Mouse (Mus musculus): Measurements from ENCODE around the gene C1qtnf5. TPM values are rescaled to one million over a fixed set of nuclear protein-coding genes. Genes with fewer than 3 reads are reported as not detected.

The C1qtnf5 gene
- polyA plus RNA-seq (2015; fragmentation: Nextera tagmentation; extraction: Ambion mirVana), result 2.8 and 3.3 TPM in 2 replicates

DNA sequence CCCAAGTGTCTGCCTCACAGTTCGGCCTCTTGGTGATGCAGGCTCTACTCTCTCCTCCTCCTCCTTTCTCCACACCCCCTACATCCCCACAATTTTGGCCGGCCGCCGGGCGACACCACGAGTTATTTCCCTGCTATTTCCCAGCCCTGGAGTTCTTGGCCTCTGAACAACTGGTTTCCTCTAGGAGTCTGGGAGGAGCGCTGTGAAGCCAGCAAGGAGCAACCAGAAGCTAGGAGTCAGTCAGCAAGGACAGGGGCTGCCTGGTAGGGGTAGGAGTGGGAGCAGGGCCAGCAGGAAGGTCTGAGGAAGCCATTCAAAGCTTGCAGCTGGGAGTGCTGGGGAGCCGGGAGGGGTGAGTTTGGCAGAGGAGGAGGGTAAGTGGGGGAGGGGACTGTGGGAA lies at the start of gene C1qtnf5:
C1qtnf5 (plus strand) TSS at position 136 of the 400 bp plus-strand sequence.
- Histone ChIP-seq H3K4me3 (replicated peaks) (no peak within 1 kb of the TSS), H3K9me3 (no peaks in the 10 kb centered on the region), H3K9ac (no peak within 1 kb of the TSS), H3K27ac (peak within 1 kb of the TSS; percentile 62), H3K27me3 (replicated peaks) (no peaks in the 10 kb centered on the region), H3K36me3 (no peaks in the 10 kb centered on the region; the same call in 1 of the 2 replicates), H3K4me2 (peak within 1 kb of the TSS; percentile 38), H3K4me1 (peaks cover 49% of the 10 kb centered on the region)
- ATAC-seq (ENCODE audit: insufficient read depth, low FRiP score, low read depth), result peak; percentile 62
- WGBS, result 23% methylated on average over 8 of the region's 8 CpGs

DNA sequence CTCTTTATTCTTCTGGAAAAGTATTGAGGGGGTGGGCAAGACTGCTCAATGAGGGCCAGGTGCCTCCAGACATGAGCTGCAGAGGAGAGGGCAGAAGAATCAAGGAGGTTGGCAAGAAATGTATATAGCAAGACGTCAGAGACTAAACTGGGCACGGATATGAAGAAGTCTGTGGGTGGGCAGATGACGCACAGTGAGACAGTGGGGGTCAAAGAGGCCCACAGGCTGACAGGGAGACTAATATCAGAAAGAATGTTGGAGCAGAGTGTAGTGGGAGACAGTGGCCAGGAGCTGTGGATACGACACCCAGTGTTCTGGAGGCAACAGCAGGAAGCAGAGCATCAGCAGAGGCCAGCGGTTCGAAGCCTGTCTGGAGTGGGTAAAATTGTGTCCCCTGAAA lies 48.4 kb upstream of the C1qtnf5 start:
- H3K4me2 ChIP-seq, result no peak overlapping the region
- no peak overlapping the region for H3K4me3 ChIP-seq (replicated peaks)
- WGBS, result 83% methylated on average over 6 of the region's 6 CpGs
- H3K36me3 ChIP-seq, result no peaks in the 10 kb centered on the region
- H3K9ac ChIP-seq, result no peak overlapping the region
- H3K9me3 ChIP-seq, result no peaks in the 10 kb centered on the region
- no peaks in the 10 kb centered on the region for H3K27me3 ChIP-seq (replicated peaks)
- H3K4me1 ChIP-seq, result no peaks in the 10 kb centered on the region
- ATAC-seq (ENCODE audit: insufficient read depth, low FRiP score, low read depth), result no peak
- no peak overlapping the region for H3K27ac ChIP-seq

DNA sequence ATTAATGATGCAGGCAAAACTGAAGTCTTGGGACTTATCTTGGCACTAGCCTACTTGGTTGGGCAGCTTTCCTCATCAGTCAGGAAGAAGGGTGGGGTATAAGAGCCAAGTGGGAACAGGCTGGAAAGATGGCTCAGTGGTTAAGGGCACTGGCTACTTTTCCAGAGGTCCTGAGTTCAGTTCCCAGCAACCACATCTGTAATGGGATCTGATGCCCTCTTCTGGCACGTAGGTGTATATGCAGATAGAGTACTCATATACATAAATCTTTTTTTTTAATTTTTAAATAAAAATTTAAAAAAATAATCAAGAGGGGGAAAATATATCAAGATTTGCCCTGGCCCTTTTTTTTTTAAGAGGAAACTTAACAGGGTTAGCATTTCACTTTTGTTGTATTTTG lies 41.9 kb upstream of the C1qtnf5 start:
- WGBS, result 37% methylated on average over 1 of the region's 1 CpGs
- no peak overlapping the region for H3K4me3 ChIP-seq (replicated peaks)
- H3K9ac ChIP-seq, result no peak overlapping the region
- H3K4me2 ChIP-seq, result no peak overlapping the region
- H3K36me3 ChIP-seq, result no peaks in the 10 kb centered on the region
- H3K27me3 ChIP-seq (replicated peaks), result no peaks in the 10 kb centered on the region
- H3K9me3 ChIP-seq, result no peaks in the 10 kb centered on the region
- peaks cover 4% of the 10 kb centered on the region; the same call in 1 of the 2 replicates for H3K4me1 ChIP-seq
- ATAC-seq (ENCODE audit: insufficient read depth, low FRiP score, low read depth), result no peak
- H3K27ac ChIP-seq, result no peak overlapping the region

DNA sequence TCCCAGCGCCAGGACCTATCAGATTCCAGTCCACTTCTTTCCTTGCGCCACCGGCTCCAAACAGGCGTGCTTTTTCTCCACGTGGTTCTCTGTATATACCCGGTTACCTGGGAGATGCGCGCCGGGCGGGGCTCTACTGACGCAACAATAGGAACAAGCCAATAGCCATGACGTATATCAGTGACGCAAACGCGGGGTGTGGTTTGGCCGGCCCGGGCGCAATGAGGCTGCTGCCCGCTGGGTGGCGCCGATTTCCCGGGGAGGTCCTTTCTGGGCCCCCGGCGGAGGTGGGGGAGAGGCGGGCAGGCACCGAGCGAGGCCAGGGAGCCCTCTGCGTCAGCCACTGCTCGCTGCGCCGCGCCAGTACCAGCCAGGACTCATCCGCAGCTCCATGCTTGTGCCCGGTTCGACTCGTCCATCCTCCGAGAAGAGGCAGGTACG lies 40.2 kb upstream of the C1qtnf5 start, which contains the start of gene Usp2:
Usp2 (plus strand) TSS at position 237 of the 441 bp plus-strand sequence.
- H3K27ac ChIP-seq, result no peak within 1 kb of the TSS
- no peaks in the 10 kb centered on the region for H3K27me3 ChIP-seq (replicated peaks)
- H3K4me1 ChIP-seq, result peaks cover 14% of the 10 kb centered on the region
- H3K4me2 ChIP-seq, result peak within 1 kb of the TSS; percentile 85
- peak within 1 kb of the TSS; percentile 11 for H3K9ac ChIP-seq
- peak within 1 kb of the TSS; percentile 39 for H3K4me3 ChIP-seq (replicated peaks)
- WGBS, result under 1% methylated on average over 38 of the region's 38 CpGs
- peak; percentile 98 for ATAC-seq (ENCODE audit: insufficient read depth, low FRiP score, low read depth)
- no peaks in the 10 kb centered on the region for H3K36me3 ChIP-seq
- H3K9me3 ChIP-seq, result no peaks in the 10 kb centered on the region

DNA sequence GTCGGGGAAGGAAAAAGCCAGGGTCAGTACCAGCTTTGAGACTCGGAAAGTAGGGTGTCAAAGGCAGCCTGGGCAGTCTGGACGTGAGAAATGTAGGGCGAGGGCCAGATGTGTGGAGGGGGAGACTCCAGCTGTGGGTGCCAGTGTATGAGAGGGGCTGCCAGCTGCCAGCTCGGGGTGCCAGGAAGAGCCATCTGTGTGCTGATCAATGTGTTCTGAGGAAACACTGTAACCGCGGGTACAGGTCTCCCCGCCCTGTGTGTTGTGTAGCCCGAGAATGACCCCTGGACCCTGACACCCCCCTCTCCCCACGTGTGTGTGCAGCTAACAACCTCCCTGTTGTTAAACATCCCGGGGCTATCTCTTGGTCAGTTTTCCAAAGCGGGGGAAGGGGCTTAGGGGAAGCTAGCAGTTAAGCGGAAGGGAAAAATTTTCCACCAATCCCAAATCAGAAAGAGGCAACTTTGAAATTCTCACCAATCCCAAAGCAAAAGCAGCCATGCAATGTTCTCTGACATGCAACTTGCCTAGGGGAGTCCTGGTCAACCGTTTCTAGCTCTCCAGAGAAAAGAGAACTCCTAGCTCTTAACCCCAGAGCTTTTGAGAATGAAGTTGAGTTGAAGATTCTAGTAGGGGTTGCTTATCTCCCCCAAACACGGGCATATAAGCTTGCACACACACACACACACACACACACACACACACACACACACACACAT lies 39.6 kb upstream of the C1qtnf5 start:
- Histone ChIP-seq H3K9ac (peak overlapping the region; percentile 11), H3K4me2 (peak overlapping the region; percentile 85), H3K9me3 (no peaks in the 10 kb centered on the region), H3K27me3 (replicated peaks) (no peaks in the 10 kb centered on the region), H3K4me3 (replicated peaks) (peak overlapping the region; percentile 39), H3K27ac (no peak overlapping the region), H3K4me1 (peaks cover 19% of the 10 kb centered on the region), H3K36me3 (no peaks in the 10 kb centered on the region)
- WGBS, result 5% methylated on average over 15 of the region's 15 CpGs
- ATAC-seq (ENCODE audit: insufficient read depth, low FRiP score, low read depth), result no peak; the same call in 1 of the 2 replicates

DNA sequence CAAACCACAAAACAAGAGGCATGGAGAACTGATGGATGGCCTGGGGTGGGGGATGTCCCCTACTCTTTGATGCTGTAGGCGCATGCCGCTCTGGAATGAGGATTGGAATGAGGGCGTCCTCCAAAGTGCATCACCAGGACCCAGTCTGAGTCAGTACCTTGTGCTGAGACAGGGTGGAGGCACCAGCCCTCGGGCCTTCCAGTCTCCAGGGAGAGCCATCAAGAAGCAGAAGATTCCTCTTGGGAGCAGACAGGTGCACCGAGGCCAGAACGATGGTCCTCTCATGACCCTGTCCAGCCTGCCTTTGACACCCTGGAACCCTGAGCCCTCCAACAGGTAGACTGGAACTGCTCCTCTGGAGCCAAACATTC lies 39.1 kb upstream of the C1qtnf5 start:
- H3K27me3 ChIP-seq (replicated peaks), result no peaks in the 10 kb centered on the region
- H3K27ac ChIP-seq, result no peak overlapping the region
- H3K4me3 ChIP-seq (replicated peaks), result 0 out of 2 replicates have a peak overlapping the region, but pooled peaks have one; percentile 39
- no peak overlapping the region for H3K9ac ChIP-seq
- ATAC-seq (ENCODE audit: insufficient read depth, low FRiP score, low read depth), result no peak
- peak overlapping the region; percentile 14; the same call in 1 of the 2 replicates for H3K4me2 ChIP-seq
- no peaks in the 10 kb centered on the region for H3K9me3 ChIP-seq
- 84% methylated on average over 6 of the region's 6 CpGs for WGBS
- peaks cover 23% of the 10 kb centered on the region for H3K4me1 ChIP-seq
- H3K36me3 ChIP-seq, result no peaks in the 10 kb centered on the region

DNA sequence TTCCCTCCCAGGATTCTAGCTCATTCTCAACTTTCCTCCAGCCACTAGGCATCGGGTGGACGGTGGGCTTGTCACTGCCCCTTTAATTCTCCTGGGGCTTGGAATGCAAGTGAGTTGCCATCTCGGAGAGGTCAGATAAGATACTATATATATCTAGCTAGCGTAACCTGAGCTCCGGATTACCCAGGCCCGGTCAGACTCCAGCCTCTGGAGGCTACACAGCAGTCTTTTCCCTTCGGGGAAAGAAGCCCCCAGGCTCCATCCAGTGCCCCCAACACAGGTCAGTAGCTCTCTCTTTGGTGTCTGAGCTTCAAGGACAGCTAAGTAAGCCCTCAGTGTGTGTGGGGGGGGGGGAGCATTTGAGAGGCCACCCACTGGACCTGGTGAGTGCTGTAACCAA lies 37.8 kb upstream of the C1qtnf5 start:
- no peaks in the 10 kb centered on the region for H3K36me3 ChIP-seq
- no peaks in the 10 kb centered on the region for H3K9me3 ChIP-seq
- H3K4me3 ChIP-seq (replicated peaks), result no peak overlapping the region
- no peak overlapping the region for H3K4me2 ChIP-seq
- ATAC-seq (ENCODE audit: insufficient read depth, low FRiP score, low read depth), result no peak
- H3K27me3 ChIP-seq (replicated peaks), result no peaks in the 10 kb centered on the region
- no peak overlapping the region for H3K27ac ChIP-seq
- no peak overlapping the region for H3K9ac ChIP-seq
- peaks cover 23% of the 10 kb centered on the region for H3K4me1 ChIP-seq
- 22% methylated on average over 7 of the region's 7 CpGs for WGBS

DNA sequence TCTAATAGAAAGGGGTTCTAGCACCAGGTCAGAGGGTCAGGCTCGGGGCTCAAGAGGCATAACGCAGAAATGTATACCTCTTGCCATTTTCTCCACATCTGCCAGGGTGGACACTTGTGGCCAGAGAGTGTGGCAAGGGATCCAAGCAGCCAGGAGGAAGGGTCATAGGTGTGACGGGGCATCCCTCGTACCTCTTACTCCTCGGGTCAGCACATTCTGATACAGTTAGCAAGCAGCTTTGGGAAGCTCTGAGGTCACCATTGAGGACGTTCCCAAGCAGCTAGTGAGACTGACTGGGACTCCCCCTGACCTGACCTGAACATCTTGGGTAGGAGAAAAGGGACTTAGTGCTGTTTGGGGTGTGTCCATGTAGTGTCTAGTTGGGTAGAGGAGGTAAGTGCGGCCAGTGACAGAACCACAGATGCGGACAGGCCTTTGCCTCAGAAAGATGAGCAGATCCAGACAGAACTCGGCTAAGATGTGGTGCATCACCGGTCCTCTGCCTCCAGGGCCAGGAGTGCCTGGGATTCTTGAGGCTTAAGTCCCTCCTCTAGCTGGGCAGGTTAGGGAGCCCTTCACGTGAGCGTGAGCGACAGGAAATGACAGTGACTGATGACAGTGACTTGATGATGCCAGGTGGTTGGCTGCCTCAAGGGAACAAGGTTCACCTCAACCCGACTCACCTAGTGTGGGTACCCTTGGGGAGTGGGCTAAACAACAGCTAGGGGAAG lies 36.8 kb upstream of the C1qtnf5 start:
- 59% methylated on average over 14 of the region's 14 CpGs for WGBS
- Histone ChIP-seq H3K27ac (no peak overlapping the region), H3K36me3 (no peaks in the 10 kb centered on the region), H3K9me3 (no peaks in the 10 kb centered on the region), H3K4me3 (replicated peaks) (no peak overlapping the region), H3K4me1 (peaks cover 23% of the 10 kb centered on the region), H3K9ac (no peak overlapping the region), H3K4me2 (no peak overlapping the region), H3K27me3 (replicated peaks) (no peaks in the 10 kb centered on the region)
- ATAC-seq (ENCODE audit: insufficient read depth, low FRiP score, low read depth), result no peak

DNA sequence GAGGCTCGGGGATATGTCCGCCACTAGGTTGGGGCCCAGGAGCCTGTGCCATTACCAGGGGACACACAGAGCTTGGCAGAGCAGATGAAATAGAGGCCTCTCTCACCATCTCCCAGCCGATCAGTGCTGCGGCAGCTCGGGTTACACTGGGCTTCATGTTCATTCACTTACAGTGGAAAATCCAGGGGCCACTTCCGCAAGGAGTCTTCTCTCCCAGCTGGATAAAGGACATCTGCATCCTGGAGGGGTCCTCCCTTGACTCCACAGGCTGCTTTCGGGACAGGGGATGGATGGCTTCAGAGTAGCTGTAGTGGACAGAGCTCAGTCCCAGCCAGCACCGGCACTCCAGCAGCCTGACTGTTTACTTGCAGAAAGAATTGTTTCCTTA lies 36.2 kb upstream of the C1qtnf5 start:
- H3K4me1 ChIP-seq, result peaks cover 23% of the 10 kb centered on the region
- no peaks in the 10 kb centered on the region for H3K36me3 ChIP-seq
- WGBS, result 36% methylated on average over 8 of the region's 8 CpGs
- H3K4me3 ChIP-seq (replicated peaks), result no peak overlapping the region
- ATAC-seq (ENCODE audit: insufficient read depth, low FRiP score, low read depth), result no peak
- no peak overlapping the region for H3K4me2 ChIP-seq
- H3K27ac ChIP-seq, result no peak overlapping the region
- H3K27me3 ChIP-seq (replicated peaks), result no peaks in the 10 kb centered on the region
- H3K9ac ChIP-seq, result no peak overlapping the region
- H3K9me3 ChIP-seq, result no peaks in the 10 kb centered on the region

DNA sequence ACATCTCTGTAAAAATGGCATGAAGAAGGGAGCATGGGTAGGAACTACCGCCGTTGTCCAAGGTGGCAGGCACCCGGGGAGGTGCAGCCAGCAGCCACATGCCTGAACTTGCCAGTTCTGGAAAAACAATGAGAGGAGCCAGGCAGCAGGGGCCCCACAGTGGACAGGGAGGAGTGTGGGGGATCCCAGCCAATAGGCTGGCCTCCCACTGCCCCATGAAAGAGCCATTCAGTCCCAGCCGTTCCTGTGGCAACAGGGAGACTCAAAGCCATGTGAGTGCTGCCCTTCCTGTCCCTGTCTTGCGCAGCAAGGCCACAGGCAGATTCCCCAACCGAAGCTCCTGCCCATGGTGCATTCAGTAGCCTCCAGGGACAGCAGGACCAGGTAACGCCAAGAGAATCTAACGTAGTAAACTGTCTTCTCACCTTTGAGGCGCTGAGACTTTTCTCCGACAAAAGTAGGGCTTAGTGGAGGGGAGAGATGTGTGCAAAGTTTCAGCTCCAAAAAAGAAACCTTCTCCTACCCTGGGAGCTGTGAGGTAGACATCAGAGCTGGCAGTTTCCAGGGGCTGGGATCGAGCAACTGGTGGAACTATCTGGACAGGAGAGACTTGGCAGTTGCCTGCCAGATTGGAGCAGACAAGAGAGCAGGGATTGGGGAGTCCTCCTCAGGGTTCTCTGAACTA lies 35.0 kb upstream of the C1qtnf5 start:
- Histone ChIP-seq H3K36me3 (no peaks in the 10 kb centered on the region; the same call in 1 of the 2 replicates), H3K27ac (no peak overlapping the region), H3K27me3 (replicated peaks) (no peaks in the 10 kb centered on the region), H3K4me3 (replicated peaks) (no peak overlapping the region), H3K4me2 (no peak overlapping the region; the same call in 1 of the 2 replicates), H3K9me3 (no peaks in the 10 kb centered on the region), H3K4me1 (peaks cover 23% of the 10 kb centered on the region), H3K9ac (no peak overlapping the region)
- WGBS, result 46% methylated on average over 11 of the region's 11 CpGs
- no peak for ATAC-seq (ENCODE audit: insufficient read depth, low FRiP score, low read depth)

DNA sequence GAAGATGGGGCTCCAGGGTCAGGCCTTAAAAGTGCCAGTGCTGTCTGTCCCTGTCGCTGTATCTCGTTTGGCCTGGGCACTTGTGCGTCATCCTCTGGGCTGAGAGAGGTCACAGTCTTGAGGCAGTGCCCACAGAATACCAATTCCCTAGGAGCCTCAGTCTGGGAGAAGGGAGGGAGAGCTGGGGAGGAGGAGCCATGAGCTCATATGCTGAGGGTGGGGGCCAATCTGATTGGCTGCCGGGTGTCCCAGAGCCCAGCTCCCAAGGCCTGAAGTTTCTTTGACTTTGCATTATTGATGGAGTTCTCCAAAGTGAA lies 34.5 kb upstream of the C1qtnf5 start:
- no peak overlapping the region for H3K4me3 ChIP-seq (replicated peaks)
- no peak overlapping the region for H3K9ac ChIP-seq
- 44% methylated on average over 4 of the region's 4 CpGs for WGBS
- H3K36me3 ChIP-seq, result no peaks in the 10 kb centered on the region; the same call in 1 of the 2 replicates
- no peaks in the 10 kb centered on the region for H3K9me3 ChIP-seq
- H3K27ac ChIP-seq, result no peak overlapping the region
- H3K4me2 ChIP-seq, result no peak overlapping the region
- ATAC-seq (ENCODE audit: insufficient read depth, low FRiP score, low read depth), result no peak
- H3K4me1 ChIP-seq, result peaks cover 18% of the 10 kb centered on the region
- H3K27me3 ChIP-seq (replicated peaks), result no peaks in the 10 kb centered on the region

DNA sequence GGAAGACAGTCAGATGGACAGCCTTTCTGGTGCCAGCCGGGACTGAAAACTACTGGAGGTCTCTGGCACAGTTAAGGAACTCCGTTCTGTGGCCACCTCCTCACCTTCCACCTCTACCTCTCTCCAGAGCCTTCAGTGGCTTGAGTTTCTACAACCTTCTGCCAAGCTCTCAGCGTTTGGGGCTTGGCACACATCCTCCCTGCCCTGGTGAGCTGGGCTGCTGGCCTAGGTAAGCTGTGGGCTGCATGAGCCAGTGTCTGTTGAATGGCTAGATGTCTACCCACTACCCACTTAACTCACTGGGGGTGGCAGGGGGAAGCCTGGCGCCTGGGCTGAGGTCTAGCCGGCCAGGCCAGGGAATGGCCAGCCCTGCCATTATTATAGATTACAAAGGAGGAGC lies 33.9 kb upstream of the C1qtnf5 start:
- Histone ChIP-seq H3K27me3 (replicated peaks) (no peaks in the 10 kb centered on the region), H3K9me3 (no peaks in the 10 kb centered on the region), H3K36me3 (no peaks in the 10 kb centered on the region; the same call in 1 of the 2 replicates), H3K4me3 (replicated peaks) (no peak overlapping the region), H3K27ac (no peak overlapping the region), H3K9ac (no peak overlapping the region), H3K4me2 (no peak overlapping the region), H3K4me1 (peaks cover 21% of the 10 kb centered on the region)
- WGBS, result 67% methylated on average over 5 of the region's 5 CpGs
- no peak for ATAC-seq (ENCODE audit: insufficient read depth, low FRiP score, low read depth)
